Mouse (Mus musculus): ENCODE data around the gene Shisa9. TPM values are rescaled to one million over a fixed set of nuclear protein-coding genes. Genes with fewer than 3 reads are reported as not detected.

Gene Shisa9
- polyA plus RNA-seq, 1 experiment from 2014 or later: 1.1 TPM

DNA sequence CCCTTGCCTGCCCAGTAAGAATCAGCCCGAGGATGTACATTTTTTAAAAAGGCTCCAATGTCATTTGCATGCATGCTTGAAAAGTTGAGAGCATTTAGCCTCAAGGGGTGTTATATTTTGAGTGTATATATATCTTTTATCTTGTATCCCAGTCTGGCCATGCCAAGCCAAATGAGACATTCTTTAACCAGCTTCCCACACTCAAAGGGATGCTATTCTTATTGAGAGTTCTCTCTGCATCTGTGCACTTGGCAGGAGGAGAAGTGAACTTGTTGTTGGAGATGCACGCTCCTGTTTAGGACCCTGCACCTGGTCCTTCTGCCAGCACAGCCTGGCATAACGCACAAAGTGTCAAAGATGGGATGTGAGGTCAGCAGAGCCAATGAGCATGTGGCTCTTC lies 135.6 kb downstream of the Shisa9 start:
- no peak overlapping the region for H3K9ac ChIP-seq
- H3K27ac ChIP-seq: no peak overlapping the region
- no peak overlapping the region for H3K4me2 ChIP-seq
- H3K27me3 ChIP-seq: no peaks in the 10 kb centered on the region
- no peak overlapping the region for H3K4me3 ChIP-seq
- no peaks in the 10 kb centered on the region for H3K36me3 ChIP-seq
- ATAC-seq (ENCODE audit: insufficient number of reproducible peaks, low FRiP score, low TSS enrichment, low read depth): no peak
- WGBS: 69% methylated on average over 3 of the region's 3 CpGs
- H3K4me1 ChIP-seq: no peaks in the 10 kb centered on the region
- no peaks in the 10 kb centered on the region for H3K9me3 ChIP-seq

DNA sequence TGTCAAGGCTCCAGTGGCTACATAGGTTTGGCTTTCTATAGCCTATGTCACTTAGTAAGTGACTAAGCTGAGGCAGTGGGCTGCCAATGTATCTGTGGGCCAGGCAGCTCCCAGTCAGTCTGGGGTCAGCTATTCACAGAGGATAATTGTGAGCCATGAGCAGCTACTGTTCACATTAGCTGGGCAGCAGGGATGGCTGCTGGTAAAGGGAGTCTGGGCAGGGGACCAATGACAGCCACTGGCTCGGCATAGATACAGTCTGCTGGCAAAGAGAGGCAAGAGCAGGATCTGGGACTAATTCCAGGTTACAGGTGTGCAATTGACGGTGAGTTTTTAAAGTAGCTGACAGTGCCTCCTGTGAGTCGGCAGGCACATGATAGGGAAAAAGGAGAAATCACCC lies 145.9 kb downstream of the Shisa9 start:
- WGBS: 56% methylated on average over 3 of the region's 3 CpGs
- Histone ChIP-seq H3K9me3 (no peaks in the 10 kb centered on the region), H3K36me3 (no peaks in the 10 kb centered on the region), H3K9ac (no peak overlapping the region), H3K27ac (no peak overlapping the region), H3K4me2 (no peak overlapping the region), H3K4me1 (no peaks in the 10 kb centered on the region), H3K27me3 (no peaks in the 10 kb centered on the region), H3K4me3 (no peak overlapping the region)
- ATAC-seq (ENCODE audit: insufficient number of reproducible peaks, low FRiP score, low TSS enrichment, low read depth): no peak

DNA sequence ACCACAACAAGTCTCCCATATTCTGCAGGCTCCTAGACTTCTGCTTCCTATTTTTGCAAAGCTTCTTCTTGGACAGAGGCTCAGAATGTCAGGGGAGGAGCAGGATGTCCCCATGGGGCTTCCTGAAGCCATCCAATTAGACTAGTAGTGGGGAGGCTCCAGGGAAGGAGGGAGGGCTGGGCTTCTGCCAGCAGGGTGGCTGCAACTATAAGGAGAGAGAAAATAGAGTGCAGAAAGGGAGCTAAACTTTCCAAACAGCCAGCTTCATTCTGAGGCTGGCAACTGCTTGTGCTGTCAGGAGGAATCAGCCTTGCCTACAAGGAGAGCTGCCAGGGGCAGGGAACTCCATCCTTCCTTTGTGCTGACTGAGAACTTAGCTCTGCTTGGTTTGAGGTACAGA lies 162.8 kb downstream of the Shisa9 start:
- no peaks in the 10 kb centered on the region for H3K27me3 ChIP-seq
- no peak overlapping the region for H3K4me3 ChIP-seq
- no peaks in the 10 kb centered on the region for H3K36me3 ChIP-seq
- H3K9me3 ChIP-seq: no peaks in the 10 kb centered on the region
- no peak overlapping the region for H3K4me2 ChIP-seq
- no peaks in the 10 kb centered on the region for H3K4me1 ChIP-seq
- no peak overlapping the region for H3K27ac ChIP-seq
- no peak overlapping the region for H3K9ac ChIP-seq
- no peak for ATAC-seq (ENCODE audit: insufficient number of reproducible peaks, low FRiP score, low TSS enrichment, low read depth)

DNA sequence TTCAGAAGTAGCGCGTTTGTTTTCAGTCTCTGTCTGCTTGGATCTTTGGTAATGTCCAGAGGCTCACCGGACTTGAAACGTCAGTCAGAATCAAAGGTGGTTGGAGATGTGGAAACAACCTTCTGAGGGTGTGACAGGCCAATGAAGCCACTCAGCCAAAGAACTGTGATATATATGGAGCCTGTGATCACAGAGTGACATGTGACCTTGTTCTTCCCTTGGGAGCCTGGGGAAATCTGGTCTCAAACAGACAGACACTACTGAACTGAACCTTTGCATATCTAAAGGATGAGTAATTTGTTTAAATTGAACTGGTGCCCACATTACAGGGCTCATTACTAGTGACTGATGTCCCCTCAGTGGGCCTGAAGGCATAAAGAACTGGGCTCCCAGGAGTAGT lies 168.1 kb downstream of the Shisa9 start:
- 79% methylated on average over 4 of the region's 4 CpGs for WGBS
- no peak for ATAC-seq (ENCODE audit: insufficient number of reproducible peaks, low FRiP score, low TSS enrichment, low read depth)
- H3K27me3 ChIP-seq: no peaks in the 10 kb centered on the region
- no peaks in the 10 kb centered on the region for H3K9me3 ChIP-seq
- no peak overlapping the region for H3K4me2 ChIP-seq
- no peak overlapping the region for H3K27ac ChIP-seq
- H3K9ac ChIP-seq: no peak overlapping the region
- no peak overlapping the region for H3K4me3 ChIP-seq
- no peaks in the 10 kb centered on the region for H3K4me1 ChIP-seq
- H3K36me3 ChIP-seq: no peaks in the 10 kb centered on the region

DNA sequence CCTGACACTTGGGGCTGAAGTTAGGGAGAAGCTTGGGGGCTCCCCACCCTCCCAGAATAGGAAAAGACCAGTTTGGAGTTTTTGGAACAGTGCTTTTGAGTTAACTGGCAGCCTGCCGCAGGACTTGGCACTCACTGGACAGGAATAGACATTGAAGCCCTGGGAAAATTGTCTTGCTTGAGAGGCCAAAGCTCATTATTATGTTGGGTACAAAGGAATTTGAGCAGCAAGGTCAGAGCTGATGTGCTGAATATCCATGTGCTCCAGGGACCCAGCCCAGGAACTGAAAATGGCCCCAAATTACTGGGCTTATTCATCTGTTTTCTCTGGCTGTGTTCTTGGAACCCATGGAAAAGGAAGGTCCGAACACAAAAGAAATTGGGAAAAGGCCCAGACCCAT lies 170.6 kb downstream of the Shisa9 start:
- no peak for ATAC-seq (ENCODE audit: insufficient number of reproducible peaks, low FRiP score, low TSS enrichment, low read depth)
- no peak overlapping the region for H3K4me2 ChIP-seq

DNA sequence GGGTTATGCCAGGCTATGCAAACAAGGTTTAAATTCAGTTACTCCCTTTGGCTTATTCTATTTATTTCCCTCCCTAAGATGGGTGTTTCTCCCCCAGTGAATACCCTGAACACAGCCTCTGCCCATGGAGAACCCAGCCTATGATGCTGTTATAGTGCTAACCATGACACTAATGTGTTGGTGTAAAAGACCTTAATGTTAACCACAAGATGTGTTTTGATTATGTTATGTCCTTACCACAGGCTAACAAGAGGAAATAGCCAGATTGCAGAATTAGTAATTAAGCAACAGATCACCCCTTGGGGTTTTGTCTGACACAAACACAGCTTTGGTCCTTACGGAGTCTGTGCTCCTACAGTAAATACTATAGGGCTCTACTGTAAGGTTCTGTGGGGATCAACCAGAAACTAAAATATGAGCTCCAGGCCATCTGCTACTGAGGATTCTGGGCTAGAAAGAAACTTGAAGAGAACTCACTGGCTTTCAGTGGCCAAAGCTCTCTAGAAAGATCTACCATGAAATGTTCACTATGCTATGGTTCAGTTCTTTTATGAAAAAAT lies 189.6 kb downstream of the Shisa9 start:
- Histone ChIP-seq H3K9ac (no peak overlapping the region), H3K4me3 (no peak overlapping the region), H3K36me3 (no peaks in the 10 kb centered on the region), H3K4me1 (no peaks in the 10 kb centered on the region), H3K4me2 (no peak overlapping the region), H3K9me3 (no peaks in the 10 kb centered on the region), H3K27me3 (no peaks in the 10 kb centered on the region), H3K27ac (no peak overlapping the region)
- no peak for ATAC-seq (ENCODE audit: insufficient number of reproducible peaks, low FRiP score, low TSS enrichment, low read depth)
- WGBS: 87% methylated on average over 1 of the region's 1 CpGs

More for the DNA sequence above, 170.6 kb downstream of the Shisa9 start:
- WGBS: 80% methylated on average over 2 of the region's 2 CpGs
- Histone ChIP-seq H3K4me1 (no peaks in the 10 kb centered on the region), H3K36me3 (no peaks in the 10 kb centered on the region), H3K9me3 (no peaks in the 10 kb centered on the region), H3K4me3 (no peak overlapping the region), H3K27ac (no peak overlapping the region), H3K9ac (no peak overlapping the region), H3K27me3 (no peaks in the 10 kb centered on the region)

DNA sequence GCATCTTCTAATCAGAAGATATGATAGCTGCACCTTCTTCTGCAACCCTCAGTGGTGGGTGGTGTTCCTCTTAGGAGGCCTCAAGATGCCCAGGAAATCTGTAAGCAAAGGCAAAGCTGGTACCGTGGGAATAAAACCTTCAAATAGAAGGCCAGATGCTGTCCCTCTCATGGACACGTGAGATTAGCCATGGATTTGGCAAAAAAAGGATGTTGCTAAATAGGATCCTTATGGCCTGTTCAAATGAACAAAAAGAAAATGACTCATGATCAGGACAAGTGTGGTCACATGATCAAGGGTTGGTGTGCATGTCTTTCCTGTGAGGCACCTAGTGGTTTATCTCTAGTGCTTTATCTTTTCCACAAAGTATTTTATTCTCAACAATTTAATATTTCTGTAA lies 194.1 kb downstream of the Shisa9 start:
- Histone ChIP-seq H3K4me1 (no peaks in the 10 kb centered on the region), H3K27ac (no peak overlapping the region), H3K36me3 (no peaks in the 10 kb centered on the region), H3K4me3 (no peak overlapping the region), H3K9ac (no peak overlapping the region), H3K4me2 (no peak overlapping the region), H3K9me3 (no peaks in the 10 kb centered on the region), H3K27me3 (no peaks in the 10 kb centered on the region)
- ATAC-seq (ENCODE audit: insufficient number of reproducible peaks, low FRiP score, low TSS enrichment, low read depth): no peak
- 69% methylated on average over 2 of the region's 2 CpGs for WGBS

DNA sequence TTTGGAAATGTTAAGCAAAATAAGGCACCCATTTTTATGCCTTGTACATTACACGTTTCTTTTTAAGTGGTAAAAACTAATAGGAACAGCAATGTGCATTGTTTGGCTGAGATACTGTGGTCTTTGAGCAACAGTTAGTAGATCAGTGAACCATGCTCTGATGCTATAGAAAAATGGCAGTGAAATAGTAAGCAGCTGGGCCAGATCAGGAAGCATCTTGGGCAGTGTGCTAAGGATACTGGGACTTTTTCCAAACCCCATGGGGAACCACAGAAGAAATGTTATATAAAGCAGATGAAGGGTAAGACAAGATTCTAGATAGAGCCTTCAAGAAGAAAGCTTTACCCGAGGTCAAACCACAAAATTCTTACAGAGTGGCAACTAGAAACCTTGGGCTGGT lies 205.8 kb downstream of the Shisa9 start:
- H3K36me3 ChIP-seq: no peaks in the 10 kb centered on the region
- 75% methylated on average over 2 of the region's 2 CpGs for WGBS
- H3K9me3 ChIP-seq: no peaks in the 10 kb centered on the region
- no peak overlapping the region for H3K4me3 ChIP-seq
- no peaks in the 10 kb centered on the region for H3K27me3 ChIP-seq
- H3K4me2 ChIP-seq: no peak overlapping the region
- H3K9ac ChIP-seq: no peak overlapping the region
- no peak overlapping the region for H3K27ac ChIP-seq
- no peaks in the 10 kb centered on the region for H3K4me1 ChIP-seq
- no peak for ATAC-seq (ENCODE audit: insufficient number of reproducible peaks, low FRiP score, low TSS enrichment, low read depth)

DNA sequence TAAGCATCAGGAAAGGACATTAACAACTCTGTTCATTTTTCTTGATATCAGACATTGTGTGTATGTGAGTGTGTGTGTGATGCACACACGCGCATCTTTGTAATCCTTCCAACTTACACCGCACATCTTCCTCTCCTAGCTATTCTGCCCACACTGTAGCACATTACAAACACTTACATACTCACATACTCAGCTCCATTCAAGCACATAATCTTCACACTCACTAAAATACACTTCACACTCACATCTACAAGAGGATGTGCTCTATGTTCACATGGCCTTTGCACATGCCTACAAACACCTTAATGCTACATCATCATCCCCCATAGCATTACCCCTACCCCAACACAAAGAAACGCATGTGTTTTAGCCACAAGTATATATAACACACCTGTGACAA lies 212.9 kb downstream of the Shisa9 start:
- Histone ChIP-seq H3K4me3 (no peak overlapping the region), H3K36me3 (no peaks in the 10 kb centered on the region), H3K4me2 (no peak overlapping the region), H3K27ac (no peak overlapping the region), H3K27me3 (no peaks in the 10 kb centered on the region), H3K4me1 (no peaks in the 10 kb centered on the region), H3K9ac (no peak overlapping the region), H3K9me3 (no peaks in the 10 kb centered on the region)
- 96% methylated on average over 4 of the region's 4 CpGs for WGBS
- no peak for ATAC-seq (ENCODE audit: insufficient number of reproducible peaks, low FRiP score, low TSS enrichment, low read depth)

DNA sequence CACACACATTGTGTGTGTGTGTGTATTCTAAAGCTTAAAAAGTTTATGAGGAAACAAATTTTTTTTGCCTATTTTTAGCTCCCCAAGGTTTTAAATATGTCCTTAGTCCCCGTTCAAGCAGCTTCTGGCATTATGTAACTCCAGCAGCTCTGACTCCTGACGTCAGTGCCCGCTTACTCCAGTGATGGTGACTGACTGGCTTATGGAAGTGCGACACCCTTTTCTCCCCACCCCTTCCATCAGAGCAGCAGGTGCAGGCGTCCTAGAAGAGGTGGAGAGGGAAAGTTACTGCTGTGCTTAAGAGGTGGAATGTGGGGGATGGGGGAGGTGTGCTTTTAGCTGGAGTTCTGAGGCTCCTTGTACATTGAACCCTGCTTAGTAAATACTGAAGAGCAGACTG lies 213.7 kb downstream of the Shisa9 start:
- Histone ChIP-seq H3K27ac (no peak overlapping the region), H3K9me3 (no peaks in the 10 kb centered on the region), H3K4me3 (no peak overlapping the region), H3K4me2 (no peak overlapping the region), H3K9ac (no peak overlapping the region), H3K4me1 (no peaks in the 10 kb centered on the region), H3K36me3 (no peaks in the 10 kb centered on the region), H3K27me3 (no peaks in the 10 kb centered on the region)
- 38% methylated on average over 5 of the region's 5 CpGs for WGBS
- ATAC-seq (ENCODE audit: insufficient number of reproducible peaks, low FRiP score, low TSS enrichment, low read depth): no peak

DNA sequence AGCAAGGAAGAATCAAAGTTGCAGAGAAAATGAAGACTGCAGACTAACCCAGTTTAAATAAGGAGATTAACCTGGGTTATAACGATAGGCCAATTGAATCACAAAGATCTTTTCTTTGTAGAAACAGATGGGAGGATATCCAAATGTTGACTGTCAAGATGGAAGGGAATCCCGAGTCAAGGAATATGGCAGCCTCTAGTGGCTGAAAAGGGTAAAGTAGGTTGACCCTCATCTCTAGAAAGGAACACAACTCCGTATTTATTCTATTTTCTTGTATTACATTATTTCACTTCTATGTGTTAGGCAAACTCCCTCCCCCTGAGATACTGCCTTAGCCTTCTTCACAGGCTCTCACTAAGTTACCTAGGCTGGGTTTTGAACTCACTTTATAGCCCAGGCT lies 217.3 kb downstream of the Shisa9 start:
- H3K27me3 ChIP-seq: no peaks in the 10 kb centered on the region
- H3K27ac ChIP-seq: no peak overlapping the region
- H3K36me3 ChIP-seq: no peaks in the 10 kb centered on the region
- H3K9ac ChIP-seq: no peak overlapping the region
- no peak for ATAC-seq (ENCODE audit: insufficient number of reproducible peaks, low FRiP score, low TSS enrichment, low read depth)
- no peaks in the 10 kb centered on the region for H3K4me1 ChIP-seq
- 26% methylated on average over 3 of the region's 3 CpGs for WGBS
- H3K4me3 ChIP-seq: no peak overlapping the region
- H3K4me2 ChIP-seq: no peak overlapping the region
- H3K9me3 ChIP-seq: no peaks in the 10 kb centered on the region

DNA sequence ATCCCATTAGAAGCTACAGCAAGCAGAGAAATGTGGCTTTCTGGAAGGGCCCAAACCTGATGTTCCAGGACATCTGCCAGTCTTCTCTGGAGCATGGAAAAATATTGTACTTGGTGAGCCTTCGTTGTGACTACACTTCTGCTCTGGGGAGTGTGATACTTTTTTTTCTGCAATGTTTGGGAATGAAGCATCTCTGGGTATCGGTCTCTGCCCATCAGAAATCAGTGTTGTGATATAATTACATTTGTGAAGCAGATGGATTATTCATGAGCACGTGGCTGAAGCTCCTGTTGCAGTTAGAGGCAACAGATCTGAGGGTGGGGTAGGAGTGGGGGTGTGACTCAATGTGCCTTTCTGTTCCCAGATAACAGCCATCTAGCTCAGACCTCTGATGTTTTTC lies 218.2 kb downstream of the Shisa9 start:
- 68% methylated on average over 3 of the region's 3 CpGs for WGBS
- Histone ChIP-seq H3K4me1 (no peaks in the 10 kb centered on the region), H3K4me2 (no peak overlapping the region), H3K27ac (no peak overlapping the region), H3K9ac (no peak overlapping the region), H3K36me3 (no peaks in the 10 kb centered on the region), H3K27me3 (no peaks in the 10 kb centered on the region), H3K9me3 (no peaks in the 10 kb centered on the region), H3K4me3 (no peak overlapping the region)
- ATAC-seq (ENCODE audit: insufficient number of reproducible peaks, low FRiP score, low TSS enrichment, low read depth): no peak

DNA sequence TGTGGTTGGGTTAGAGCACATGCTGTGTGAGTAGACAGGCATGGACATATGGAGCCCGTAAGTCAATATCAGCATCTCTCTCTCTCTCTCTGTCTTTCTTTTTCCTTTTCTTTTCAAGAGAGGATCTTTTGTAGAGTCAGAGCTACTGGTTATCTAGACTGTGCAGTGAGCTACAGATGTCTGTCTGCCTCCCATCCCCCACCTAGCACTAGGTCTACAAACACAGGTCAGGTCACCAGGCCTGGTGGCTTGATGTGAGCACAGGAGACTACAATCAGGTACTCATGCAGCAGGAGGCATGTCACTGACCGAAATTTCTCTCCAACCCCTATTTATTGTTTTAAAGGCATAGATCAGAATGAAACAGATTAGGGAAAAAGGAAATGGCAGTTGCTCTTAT lies 219.1 kb downstream of the Shisa9 start:
- H3K36me3 ChIP-seq: no peaks in the 10 kb centered on the region
- no peak for ATAC-seq (ENCODE audit: insufficient number of reproducible peaks, low FRiP score, low TSS enrichment, low read depth)
- H3K27ac ChIP-seq: no peak overlapping the region
- WGBS: 81% methylated on average over 2 of the region's 2 CpGs
- no peaks in the 10 kb centered on the region for H3K9me3 ChIP-seq
- no peaks in the 10 kb centered on the region for H3K4me1 ChIP-seq
- no peak overlapping the region for H3K9ac ChIP-seq
- no peak overlapping the region for H3K4me3 ChIP-seq
- H3K4me2 ChIP-seq: no peak overlapping the region
- H3K27me3 ChIP-seq: no peaks in the 10 kb centered on the region

Data from limb, embryonic 15.5 days (tissue).